Mouse (Mus musculus) CD4-positive, CD25-positive, alpha-beta regulatory T cell, adult 4 months (primary cell): ENCODE measurements around the gene Dck. TPM values are rescaled to one million over a fixed set of nuclear protein-coding genes. Genes with fewer than 3 reads are reported as not detected.
"Not testable (repeated sequence)": the region's sequence is repeated elsewhere in the genome, so short reads cannot be mapped to it uniquely, and the experiment has no call there.

Experiments used
- ATAC-seq: one replicate; pipeline ENCODE4 v1.8.0; 2017
- polyA plus RNA-seq, 2 experiments: library from polyadenylated mRNA; unstranded; fragments of 100-300 nt; shearing (Covaris generic); gene quantifications; one replicate each; pipeline ENCODE4 v1.2.1; 2017

Dck gene
- 10 to 100 TPM; 43.9 to 52.1 TPM for polyA plus RNA-seq

- ATAC-seq, result peak; percentile 87
Observed at GRCm38 (mm10) chr5:88764987-88765481, at the start of gene Dck. TSS of gene Dck (plus strand) at chr5:88764996.

DNA sequence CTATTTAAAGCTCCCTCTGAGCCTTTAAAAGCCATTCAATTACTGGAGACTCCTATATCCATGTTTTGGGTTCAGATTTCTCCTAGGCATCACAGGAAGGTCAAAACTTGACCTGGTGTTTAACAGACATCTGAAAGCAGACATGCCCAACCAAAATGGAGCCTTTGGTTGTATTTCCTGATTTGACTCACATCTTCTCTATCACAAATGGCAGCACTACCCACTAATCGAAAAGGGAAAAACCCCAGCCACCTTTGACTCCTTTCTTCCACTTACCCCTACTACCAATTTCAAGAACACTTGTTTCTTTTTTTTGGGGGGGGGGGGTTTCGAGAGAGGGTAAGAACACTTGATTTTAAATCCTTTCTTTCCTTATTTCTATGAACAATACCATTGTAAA, 47.8 kb upstream of the Dck start:
- ATAC-seq, result no peak

DNA sequence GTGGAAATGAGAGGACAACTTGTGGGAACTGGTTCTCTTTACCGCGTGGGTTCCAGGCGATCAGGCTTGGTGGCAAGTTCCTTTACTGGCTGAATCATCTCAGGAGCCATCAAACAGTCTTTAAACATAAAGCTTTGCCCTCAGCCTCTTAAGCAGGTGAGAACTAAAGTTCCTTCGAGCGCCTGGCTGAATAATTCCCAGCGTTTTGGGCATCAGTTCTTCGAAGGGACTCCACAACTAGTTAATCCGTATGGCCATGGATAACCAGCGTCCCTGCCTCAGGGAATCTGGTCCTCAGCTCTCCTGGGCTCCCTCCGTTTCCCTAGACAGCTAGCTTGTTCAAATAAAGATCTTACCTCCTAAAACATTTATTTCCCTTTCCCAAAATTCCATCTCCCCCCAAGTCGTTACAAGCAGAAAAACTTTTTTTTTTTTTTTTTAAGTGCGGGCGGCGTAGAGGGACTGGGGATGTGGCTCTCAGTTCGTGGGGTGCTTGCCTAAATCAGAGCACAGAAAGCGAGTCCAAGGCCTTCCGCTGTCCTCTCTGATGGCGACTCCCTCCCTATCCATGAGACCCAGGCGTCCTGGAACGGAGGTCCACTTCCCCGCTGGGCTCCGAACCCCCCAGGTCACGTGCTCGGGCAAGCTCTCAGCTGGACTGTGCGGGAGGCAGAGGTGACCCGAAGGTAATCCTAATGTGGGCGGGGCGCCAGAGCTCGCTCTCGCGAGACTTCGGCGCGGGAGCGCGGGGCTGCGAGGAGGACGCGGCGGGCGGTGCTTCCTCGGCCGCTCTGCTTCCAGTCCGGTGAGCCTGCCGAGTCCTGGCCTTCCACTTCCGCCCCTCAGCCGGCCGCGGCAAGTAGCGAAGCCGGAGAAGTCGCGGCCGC, 44.4 kb upstream of the Dck start, which contains the start of gene Mob1b:
Gene Mob1b, plus strand, starts transcription at position 740 of the 887 bp plus-strand sequence.
- ATAC-seq, result peak; percentile 87

DNA sequence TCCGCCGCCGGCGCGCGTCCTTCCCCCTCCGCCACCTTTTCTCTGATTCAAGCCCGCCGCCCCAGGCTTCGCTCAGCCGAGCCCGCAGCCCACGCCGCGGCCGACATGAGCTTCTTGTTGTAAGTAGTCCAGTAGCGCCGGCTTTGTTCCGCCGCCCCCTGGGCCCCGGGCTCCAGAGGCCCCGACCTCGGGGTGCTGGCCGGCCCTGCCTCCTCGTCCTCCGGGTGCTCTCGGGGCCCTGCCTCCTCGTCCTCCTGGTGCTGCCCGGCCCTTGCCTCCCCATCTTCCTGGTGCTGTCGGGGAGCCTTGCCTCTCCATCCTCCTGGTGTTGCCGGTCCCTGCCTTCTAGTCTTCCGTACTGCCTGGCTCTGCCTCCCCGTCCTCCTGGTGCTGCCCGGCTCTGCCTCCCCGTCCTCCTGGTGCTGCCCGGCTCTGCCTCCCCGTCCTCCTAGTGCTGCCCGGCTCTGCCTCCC, 43.8 kb upstream of the Dck start:
- peak; percentile 28 for ATAC-seq

DNA sequence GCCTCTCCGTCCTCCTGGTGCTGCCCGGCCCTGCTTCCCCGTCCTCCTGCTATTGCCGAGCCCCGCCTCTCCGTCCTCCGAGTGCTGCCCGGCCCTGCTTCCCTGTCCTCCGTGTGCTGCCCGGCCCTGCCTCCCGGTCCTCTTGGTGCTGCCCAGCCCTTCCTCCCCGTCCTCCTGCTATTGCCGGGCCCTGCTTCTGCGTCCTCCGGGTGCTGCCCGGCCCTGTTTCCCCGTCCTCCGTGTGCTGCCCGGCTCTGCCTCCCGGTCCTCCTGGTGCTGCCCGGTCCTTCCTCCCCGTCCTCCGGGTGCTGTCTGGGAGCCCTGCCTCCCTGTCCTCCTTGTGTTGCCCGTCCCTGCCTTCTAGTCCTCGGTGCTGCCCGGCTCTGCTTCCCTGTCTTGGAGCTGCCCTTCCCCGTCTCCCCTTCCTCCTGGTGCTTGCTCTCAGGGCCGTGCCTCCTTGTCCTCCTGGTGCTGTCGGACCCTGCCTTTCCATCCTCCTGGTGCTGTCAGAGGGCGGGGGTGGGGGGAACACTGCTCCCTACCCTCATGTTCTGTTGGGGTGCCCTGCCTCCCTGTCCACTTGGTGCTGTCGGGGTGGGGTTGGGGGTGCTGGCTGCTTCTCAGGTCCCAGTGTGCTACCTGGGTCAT, 43.1 kb upstream of the Dck start:
- ATAC-seq, result no peak

- no peak for ATAC-seq
Observed at GRCm38 (mm10) chr5:88722213-88722600, 42.6 kb upstream of the Dck start.

DNA sequence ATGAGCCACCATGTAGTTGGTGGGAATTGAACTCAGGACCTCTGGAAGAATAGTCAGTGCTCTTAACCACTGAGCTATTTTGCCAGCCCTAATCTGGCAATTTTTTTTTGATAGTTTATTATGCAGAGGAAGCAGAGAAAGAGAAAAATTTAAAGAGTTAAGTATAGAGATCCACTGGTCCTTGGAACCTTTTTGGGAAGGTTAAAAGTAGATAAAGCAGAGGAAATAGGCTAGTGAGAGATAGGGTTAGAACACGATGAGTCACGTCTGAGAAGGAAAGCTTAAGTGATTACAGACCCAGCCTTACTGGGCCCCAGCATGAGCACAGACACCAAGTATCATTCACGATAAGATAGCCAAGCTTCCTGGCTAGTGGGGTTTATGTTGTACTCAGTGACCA, 40.8 kb upstream of the Dck start:
- no peak for ATAC-seq

- ATAC-seq, result peak; percentile 71
Observed at GRCm38 (mm10) chr5:88727593-88728144, 37.1 kb upstream of the Dck start.

DNA sequence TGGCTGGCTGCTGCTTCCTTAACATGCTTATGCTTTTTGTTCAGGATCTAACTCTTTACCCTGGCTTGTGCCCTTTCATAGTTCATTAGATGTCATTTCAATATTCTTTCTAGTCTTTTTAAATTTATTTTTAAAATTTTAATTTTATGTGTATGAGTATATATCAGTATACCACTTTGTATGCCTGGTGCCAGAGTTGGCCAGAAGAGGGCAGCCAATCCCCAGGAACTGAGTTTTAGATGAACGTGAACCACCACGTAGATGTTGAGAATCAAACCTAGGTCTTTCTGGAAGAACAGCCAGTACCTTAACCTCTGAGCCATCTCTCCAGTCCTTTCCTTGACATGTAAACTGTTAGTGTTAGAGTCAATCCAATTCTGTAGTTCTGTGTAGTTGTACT, 30.0 kb upstream of the Dck start:
- ATAC-seq, result no peak

- not testable (repeated sequence) for ATAC-seq
Observed at GRCm38 (mm10) chr5:88741065-88741464, 23.7 kb upstream of the Dck start.

DNA sequence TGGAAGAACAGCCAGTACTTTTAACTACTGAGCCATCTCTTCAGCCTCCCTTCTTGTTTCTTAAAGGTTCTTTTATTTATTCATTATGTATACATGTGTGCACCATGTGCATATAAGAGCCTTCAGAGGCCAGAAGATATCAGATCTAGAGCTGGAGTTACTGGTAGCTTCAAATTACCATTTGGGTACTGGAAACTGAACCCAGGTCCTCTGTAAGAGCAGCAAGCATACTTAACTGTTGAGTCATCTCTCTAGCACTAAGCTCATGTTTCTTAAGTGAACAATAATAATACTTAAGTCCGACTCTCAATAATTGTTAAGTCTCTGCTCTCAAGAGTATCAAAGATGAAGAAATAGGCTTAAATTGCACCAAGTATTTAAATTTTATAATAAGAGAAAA, 17.0 kb upstream of the Dck start:
- no peak for ATAC-seq

DNA sequence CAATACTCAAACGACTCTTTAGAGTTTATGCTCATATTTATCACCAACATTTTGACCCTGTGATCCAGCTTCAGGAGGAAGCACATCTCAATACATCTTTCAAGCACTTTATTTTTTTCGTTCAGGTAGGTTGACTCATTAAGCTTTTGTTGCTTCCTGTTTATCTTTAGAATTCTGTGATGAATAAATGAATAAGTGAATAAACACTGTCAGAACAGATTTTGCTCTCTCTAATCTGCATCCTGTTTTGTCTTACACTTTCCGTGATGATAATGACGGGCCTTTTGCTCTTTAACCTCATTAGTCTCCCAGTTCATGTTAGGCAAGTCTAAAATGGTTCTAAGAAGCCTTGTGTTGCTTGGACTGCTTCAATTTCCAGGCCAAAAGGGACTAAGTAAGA, 11.6 kb upstream of the Dck start:
- peak; percentile 87 for ATAC-seq

DNA sequence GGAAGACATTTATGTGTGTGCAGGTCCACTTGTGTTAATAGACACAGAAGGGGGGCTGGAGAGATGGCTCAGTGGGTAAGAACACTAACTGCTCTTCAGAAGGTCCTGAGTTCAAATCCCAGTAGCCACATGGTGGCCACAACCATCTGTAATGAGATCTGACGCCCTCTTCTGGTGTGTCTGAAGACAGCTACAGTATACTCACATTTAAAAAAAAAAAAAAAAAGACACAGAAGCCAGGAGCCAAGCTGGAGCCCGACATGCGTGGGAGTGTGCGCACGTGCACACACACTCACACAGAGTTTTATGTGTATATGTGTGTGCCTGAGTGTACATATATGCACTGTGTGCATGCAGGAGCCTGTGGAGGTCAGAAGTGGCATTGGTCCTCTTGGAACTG, 2.2 kb upstream of the Dck start:
- ATAC-seq, result no peak

GRCm38 (mm10) chr5:88764430-88764986, 288 bp upstream of the Dck start:
- ATAC-seq, result peak; percentile 29

GRCm38 (mm10) chr5:88765587-88765986, 791 bp downstream of the Dck start:
- no peak for ATAC-seq

- ATAC-seq, result peak; percentile 35
Observed at GRCm38 (mm10) chr5:88766121-88766520, 1.3 kb downstream of the Dck start.

GRCm38 (mm10) chr5:88766863-88767262, 2.1 kb downstream of the Dck start:
- ATAC-seq, result no peak

- ATAC-seq, result no peak
Observed at GRCm38 (mm10) chr5:88768201-88768600, 3.4 kb downstream of the Dck start.

GRCm38 (mm10) chr5:88782072-88782765, 17.4 kb downstream of the Dck start:
- no peak for ATAC-seq

GRCm38 (mm10) chr5:88785059-88785458, 20.3 kb downstream of the Dck start:
- ATAC-seq, result no peak

GRCm38 (mm10) chr5:88790675-88791074, 25.9 kb downstream of the Dck start:
- ATAC-seq, result no peak
